Mouse (Mus musculus) erythroblast, embryonic 14.5 days (primary cell): ENCODE measurements around the gene Rgs6.

ENCODE experiments used
- GATA1 ChIP-seq: IDR thresholded peaks from 2 replicates; pipeline ENCODE4 v1.6.1; 2012; ENCODE audit warnings: low read length, inconsistent platforms, mixed read lengths
- TAL1 ChIP-seq: IDR thresholded peaks from 3 replicates; pipeline ENCODE4 v1.6.1; 2012; ENCODE audit warnings: low read length, inconsistent platforms, mixed read lengths

GRCm38 (mm10) chr12:82588017-82588416 lies at the start of gene Rgs6:
- TF ChIP-seq GATA1 = no peak
- TF ChIP-seq TAL1 = no peak
